Mouse (Mus musculus): ENCODE results near the gene Slc5a1. TPM values are rescaled to one million over a fixed set of nuclear protein-coding genes. Genes with fewer than 3 reads are reported as not detected.

Slc5a1 gene
- total RNA-seq, 2 experiments from 2014 or later = 0.17 to 3.3 TPM

GRCm38 (mm10) chr5:33147691-33148090 is 43.7 kb downstream of the Slc5a1 start:
- DNase-seq (ENCODE audit: low spot score in 2 of 2) = no peak

- DNase-seq (ENCODE audit: low spot score in 2 of 2) = no peak
Measured at GRCm38 (mm10) chr5:33193567-33193966, 89.5 kb downstream of the Slc5a1 start.

- no peak for DNase-seq (ENCODE audit: low spot score in 2 of 2)
Measured at GRCm38 (mm10) chr5:33195246-33195852, 91.3 kb downstream of the Slc5a1 start.

GRCm38 (mm10) chr5:33200071-33200470 is 96.1 kb downstream of the Slc5a1 start:
- DNase-seq (ENCODE audit: low spot score in 2 of 2) = no peak

GRCm38 (mm10) chr5:33201697-33202096 is 97.7 kb downstream of the Slc5a1 start:
- no peak for DNase-seq (ENCODE audit: low spot score in 2 of 2)

- DNase-seq (ENCODE audit: low spot score in 2 of 2) = no peak
Measured at GRCm38 (mm10) chr5:33202516-33203170, 98.6 kb downstream of the Slc5a1 start.

- DNase-seq (ENCODE audit: low spot score in 2 of 2) = no peak
Measured at GRCm38 (mm10) chr5:33203171-33203565, 99.1 kb downstream of the Slc5a1 start.

- DNase-seq (ENCODE audit: low spot score in 2 of 2) = peak; percentile 40 to 64
Measured at GRCm38 (mm10) chr5:33203691-33204242, 99.7 kb downstream of the Slc5a1 start.

GRCm38 (mm10) chr5:33204284-33204683 is 100.3 kb downstream of the Slc5a1 start:
- DNase-seq (ENCODE audit: low spot score in 2 of 2) = no peak

GRCm38 (mm10) chr5:33206328-33206727 is 102.3 kb downstream of the Slc5a1 start:
- no peak for DNase-seq (ENCODE audit: low spot score in 2 of 2)

GRCm38 (mm10) chr5:33207136-33207535 is 103.1 kb downstream of the Slc5a1 start:
- DNase-seq (ENCODE audit: low spot score in 2 of 2) = no peak

GRCm38 (mm10) chr5:33208533-33209245 is 104.7 kb downstream of the Slc5a1 start:
- DNase-seq (ENCODE audit: low spot score in 2 of 2) = no peak

- no peak for DNase-seq (ENCODE audit: low spot score in 2 of 2)
Measured at GRCm38 (mm10) chr5:33210515-33210914, 106.5 kb downstream of the Slc5a1 start.

GRCm38 (mm10) chr5:33211254-33211653 is 107.2 kb downstream of the Slc5a1 start:
- no peak for DNase-seq (ENCODE audit: low spot score in 2 of 2)

Other genes starting within 250 kb of the Slc5a1 start
- 10 to 100 TPM; 32.9 to 36.4 TPM for gene Prr14l, start 250.0 kb upstream of the Slc5a1 start, total RNA-seq (2021)
- gene Depdc5, start 240.5 kb upstream of the Slc5a1 start, total RNA-seq (2021) = 10 to 100 TPM; 37.7 to 43.5 TPM
- gene Ywhah, start 85.4 kb upstream of the Slc5a1 start, total RNA-seq (2021) = 100 to 1,000 TPM; 148 to 195 TPM
- 1 to 10 TPM; 5.2 to 9.7 TPM for gene Spon2, start 114.2 kb downstream of the Slc5a1 start, total RNA-seq (2021)
- gene Ctbp1, start 170.8 kb downstream of the Slc5a1 start, total RNA-seq (2021) = 100 to 1,000 TPM; 248 to 269 TPM
- gene Maea, start 231.3 kb downstream of the Slc5a1 start, total RNA-seq (2021) = 100 to 1,000 TPM; 110 to 114 TPM